11 mouse cellular contexts compared by ENCODE assay signal in genomic region chr9:105519278-105519883, GRCm38 (mm10). TPM values are rescaled to one million over a fixed set of nuclear protein-coding genes. Genes with fewer than 3 reads are reported as not detected.
DNase-seq lines count a peak whose midpoint lies in the region; ATAC-seq and TF ChIP-seq lines count a peak whose summit lies in the region.
"Had no signal": no experiment of that assay in that cellular context is flagged by ENCODE, and none has a peak within 500 bp of the region (broad histone marks: within the 10 kb centered on the region; RNA-seq: fewer than 3 reads in every experiment).

No protein-coding gene starts in this region.

- no peak overlapping the region for H3K27ac ChIP-seq in kidney, adult 2 months (ENCODE audit: insufficient read depth, low read depth, low read length)
- no peak overlapping the region for H3K27ac ChIP-seq in liver, embryonic 15.5 days (replicated peaks)

- no peak overlapping the region for H3K9ac ChIP-seq in liver, embryonic 15.5 days

- 0 out of 2 replicates have a peak overlapping the region, but pooled peaks have one; percentile 65 for H3K4me2 ChIP-seq in liver, embryonic 15.5 days

- no peak for TF ChIP-seq POLR2A in kidney, adult 2 months (IDR thresholded peaks at IDR 0.05; ENCODE audit: low read depth, low read length)
- no peak for TF ChIP-seq POLR2A in brain, embryonic 14.5 days (IDR thresholded peaks at IDR 0.05; ENCODE audit: borderline replicate concordance, extremely low read depth, insufficient read depth, insufficient read length, poor library complexity, severe bottlenecking)

- WGBS in kidney, adult 2 months: 70% methylated on average over 6 of the region's 6 CpGs
- 26% methylated on average over 6 of the region's 6 CpGs for WGBS in liver, embryonic 15.5 days (ENCODE audit: insufficient replicate concordance)

- peak; percentile 24 for DNase-seq in embryo, embryonic 10 days (ENCODE audit: low spot score)
- DNase-seq in embryo, embryonic 10.5 days (ENCODE audit: low spot score): no peak
- peak; percentile 10 for DNase-seq in kidney, adult 2 months
- DNase-seq in kidney, adult 18-20 months: no peak
- DNase-seq in brain, embryonic 14.5 days (ENCODE audit: low read depth): peak; percentile 78
- DNase-seq in adrenal gland, postnatal 36 days: no peak
- no peak for DNase-seq in spleen, adult 12 weeks (ENCODE audit: low spot score)
- DNase-seq: kidney, postnatal 10 days; right cerebral cortex, adult 18-20 months had no signal

- no peaks in the 10 kb centered on the region for H3K36me3 ChIP-seq in kidney, adult 2 months (ENCODE audit: control insufficient read depth, insufficient read depth, low read length)
- no peaks in the 10 kb centered on the region for H3K36me3 ChIP-seq in liver, embryonic 15.5 days (replicated peaks)

- H3K4me3 ChIP-seq in kidney, adult 2 months (ENCODE audit: insufficient read depth, low read depth, low read length): no peak overlapping the region
- no peak overlapping the region for H3K4me3 ChIP-seq in liver, embryonic 15.5 days (replicated peaks)

- no peak for TF ChIP-seq CTCF in kidney, adult 2 months (conservative IDR thresholded peaks at IDR 0.05; ENCODE audit: insufficient read depth, insufficient read length, low read depth, low read length)
- TF ChIP-seq CTCF in brain, embryonic 14.5 days (IDR thresholded peaks at IDR 0.05; ENCODE audit: borderline replicate concordance, extremely low read depth, insufficient read depth, insufficient read length): no peak

- no peaks in the 10 kb centered on the region for H3K27me3 ChIP-seq in kidney, adult 2 months (replicated peaks; ENCODE audit: control insufficient read depth, insufficient read depth, low read length)
- no peaks in the 10 kb centered on the region for H3K27me3 ChIP-seq in liver, embryonic 15.5 days

- H3K4me1 ChIP-seq in kidney, adult 2 months (ENCODE audit: control insufficient read depth, insufficient read depth, low read length): peaks cover 2% of the 10 kb centered on the region; the same call in 1 of the 2 replicates
- H3K4me1 ChIP-seq in liver, embryonic 15.5 days (replicated peaks): peaks cover 38% of the 10 kb centered on the region

- no peak for ATAC-seq in liver, embryonic 15.5 days (ENCODE audit: insufficient read depth)
- ATAC-seq: lung, postnatal 0 days had no signal

- H3K9me3 ChIP-seq in liver, embryonic 15.5 days (replicated peaks): no peaks in the 10 kb centered on the region

RNA-seq across cellular contexts. Expression of gene Atp2c1, which starts 7.7 kb away (rescaled TPM):
- 59.9 and 69.5 TPM in 2 replicates for polyA plus RNA-seq in kidney, adult 2 months (2012; rRNA removed)
- 94.8 and 102 TPM in 2 replicates for polyA plus RNA-seq in brain, embryonic 14.5 days (2012; rRNA removed)
- polyA plus RNA-seq in liver, embryonic 15.5 days (2015; fragmentation: Nextera tagmentation; extraction: Ambion mirVana): 19.4 and 21.4 TPM in 2 replicates
- 10 to 100 TPM; 70.5 to 89.1 TPM for total RNA-seq in adrenal gland, postnatal 36 days (2021)

Comparison
In these comparisons a context has a peak if more than half of its experiments do, and no peak if none do; other contexts are left out.
1. DNase-seq: peak in embryo, embryonic 10 days (single experiment), kidney, adult 2 months (single experiment) and brain, embryonic 14.5 days (single experiment); none in embryo, embryonic 10.5 days (single experiment), kidney, adult 18-20 months (single experiment), adrenal gland, postnatal 36 days (0 of 2) and spleen, adult 12 weeks (single experiment).